Mouse (Mus musculus) left cerebral cortex, postnatal 10 days (tissue): ENCODE measurements around the gene Tnks2. TPM values are rescaled to one million over a fixed set of nuclear protein-coding genes. Genes with fewer than 3 reads are reported as not detected.
"Not testable (repeated sequence)": the region's sequence is repeated elsewhere in the genome, so short reads cannot be mapped to it uniquely, and the experiment has no call there.

Source experiments
- DNase-seq, 2 experiments: peaks; one replicate each; pipeline ENCODE4 v3.0.0; 2021 to 2022; ENCODE audit warnings: low spot score in 2 of 2, mixed read lengths in 1 of 2; ENCODE audit errors: extremely low spot score in 1 of 2
- intact Hi-C: fragments of 180-260 bp; cut with DNase I; formaldehyde crosslinking; loops from one replicate; pipeline ENCODE4 v1.15.1; 2025
- total RNA-seq, 2 experiments: library from RNA; stranded (reverse); gene quantifications; 2 replicates each; pipeline ENCODE4 v1.2.3; 2021

Tnks2 gene
- total RNA-seq, 2 experiments from 2014 or later, result 152 to 157 TPM

DNA sequence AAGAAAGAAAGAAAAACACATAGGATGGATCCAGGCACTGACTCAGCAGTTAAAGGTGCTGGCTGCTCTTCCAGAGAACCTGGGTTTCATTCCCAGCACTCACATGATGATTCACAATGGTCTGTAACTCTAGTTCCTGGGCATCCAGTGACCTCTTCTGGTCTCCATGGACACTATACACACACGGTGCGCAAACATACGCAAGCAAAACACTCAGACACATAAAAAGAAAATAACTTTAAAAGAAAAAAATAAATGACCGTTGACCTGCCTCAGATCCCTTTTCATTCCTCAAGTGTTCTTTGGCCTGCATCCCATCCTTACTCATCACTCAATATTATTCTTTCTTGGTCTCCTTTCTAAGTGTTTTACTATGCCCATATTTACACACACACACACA is 13.6 kb upstream of the Tnks2 start:
- DNase-seq, result no peak
- intact Hi-C loops, result no loop called here

DNA sequence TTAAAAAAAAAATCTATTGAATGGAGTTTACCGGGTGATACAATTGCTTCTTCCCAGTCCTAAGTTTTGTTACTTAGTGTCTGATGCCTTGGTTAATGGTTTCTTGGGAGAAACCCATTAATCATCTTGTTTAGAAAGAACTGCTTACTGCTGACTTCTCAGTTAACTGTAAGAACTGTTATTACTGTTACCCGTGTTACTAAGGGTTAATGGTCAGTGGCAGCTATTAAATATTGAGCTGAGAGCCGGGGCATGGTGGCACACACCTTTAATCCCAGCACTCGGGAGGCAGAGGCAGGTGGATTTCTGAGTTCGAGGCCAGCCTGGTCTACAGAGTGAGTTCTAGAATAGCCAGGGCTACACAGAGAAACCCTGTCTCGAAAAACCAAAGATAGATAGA is 12.7 kb upstream of the Tnks2 start:
- DNase-seq, intact Hi-C loops: not testable (repeated sequence)

DNA sequence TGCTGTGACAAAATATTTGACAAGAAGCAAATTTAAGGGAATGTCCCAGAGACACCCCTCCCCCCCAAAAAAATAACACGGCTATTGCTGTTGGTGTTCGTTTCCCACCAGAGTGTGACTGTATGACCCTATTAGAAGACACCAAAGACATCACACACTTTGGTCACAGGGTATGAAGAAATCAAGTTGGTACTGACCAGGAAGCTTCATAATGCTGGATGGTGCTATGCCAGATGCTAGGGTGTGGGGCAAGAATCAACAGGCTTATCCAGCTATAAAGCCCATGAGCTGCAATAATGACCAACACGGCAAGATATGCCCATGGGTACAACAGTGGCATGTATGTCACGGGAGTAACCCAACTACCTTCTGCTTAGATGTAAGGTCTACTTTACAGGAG is 11.3 kb upstream of the Tnks2 start:
- DNase-seq, result no peak
- intact Hi-C loops, result no loop called here

DNA sequence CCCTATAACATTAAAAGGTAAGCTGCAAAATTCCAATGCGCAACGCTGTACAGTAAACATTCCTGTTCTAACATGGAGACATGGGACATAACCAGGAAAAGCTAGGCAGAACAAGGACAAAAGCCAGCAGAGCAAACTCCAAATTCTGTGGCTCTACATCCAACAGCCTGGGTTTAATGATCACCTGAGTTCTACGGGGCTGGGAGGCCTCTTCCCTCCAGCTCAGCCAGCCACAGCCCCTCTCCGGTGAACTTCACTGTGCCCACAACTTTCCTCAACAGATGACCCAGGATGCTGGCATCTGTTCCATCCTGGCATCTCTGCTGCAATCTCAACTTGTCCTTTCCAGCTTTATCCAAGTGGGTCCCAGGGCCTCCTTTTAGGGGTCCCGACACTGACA is 6.4 kb upstream of the Tnks2 start:
- no peak for DNase-seq
- intact Hi-C loops, result no loop called here

DNA sequence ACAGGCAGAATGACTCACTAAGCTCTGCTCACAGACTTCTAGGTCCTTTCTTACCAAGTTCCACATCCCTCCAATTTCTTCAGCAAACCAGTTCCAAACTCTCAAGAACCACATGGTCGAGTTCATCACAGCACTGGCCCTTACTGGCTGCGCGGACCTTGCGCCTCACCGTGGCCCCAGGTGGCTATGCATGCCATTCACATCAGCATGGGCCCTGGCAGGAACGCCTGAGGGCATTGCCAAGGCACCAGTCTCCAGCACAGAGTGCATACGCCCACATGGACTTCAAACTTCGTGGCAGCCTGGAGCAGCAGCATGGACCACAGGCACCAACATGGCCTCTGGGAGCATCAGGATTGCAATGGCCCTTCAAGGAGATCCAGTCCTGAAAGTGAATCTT is 5.7 kb upstream of the Tnks2 start:
- intact Hi-C loops, result no loop called here
- DNase-seq, result no peak

DNA sequence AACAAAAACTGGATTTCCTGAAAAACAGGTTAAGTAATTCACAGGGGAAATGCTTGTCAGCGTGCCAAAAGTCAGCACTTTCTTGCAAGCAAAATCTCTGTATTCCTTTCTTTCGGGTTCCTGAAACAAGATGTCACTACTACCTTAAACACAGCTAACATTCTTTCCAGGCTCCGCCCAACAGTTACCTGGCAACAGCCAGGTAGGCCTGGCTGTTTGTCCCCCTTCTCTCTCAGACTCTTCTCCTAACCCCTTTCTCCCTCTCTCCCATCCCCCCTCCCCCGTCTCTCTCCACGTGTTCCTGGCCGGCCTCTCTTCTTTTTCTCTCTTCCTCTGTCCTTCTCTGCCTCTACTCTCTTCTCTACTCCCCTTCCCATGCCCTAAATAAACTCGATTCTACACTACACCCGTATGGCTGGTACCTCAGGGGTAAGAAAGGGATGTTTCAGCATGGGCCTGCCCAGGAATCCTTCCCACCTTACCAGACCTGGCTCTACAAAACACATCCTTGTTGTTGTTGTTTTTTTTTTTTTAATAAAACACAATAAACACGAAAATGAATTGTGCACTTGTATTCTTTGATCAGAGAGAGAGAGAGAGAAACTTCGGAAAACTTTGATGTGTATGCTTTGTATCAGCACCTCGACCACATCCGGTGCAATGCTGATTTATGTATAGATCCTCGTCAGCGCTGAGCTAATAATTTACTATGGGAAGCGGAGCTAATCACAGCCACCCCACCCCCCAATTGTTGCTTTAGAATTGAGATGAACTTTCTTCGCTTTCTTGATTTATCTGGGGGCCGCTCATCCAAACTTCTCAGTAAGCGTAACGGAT is 863 bp upstream of the Tnks2 start:
- intact Hi-C loops, result no loop called here
- peak in 1 of 2 experiments; percentile 64 for DNase-seq

DNA sequence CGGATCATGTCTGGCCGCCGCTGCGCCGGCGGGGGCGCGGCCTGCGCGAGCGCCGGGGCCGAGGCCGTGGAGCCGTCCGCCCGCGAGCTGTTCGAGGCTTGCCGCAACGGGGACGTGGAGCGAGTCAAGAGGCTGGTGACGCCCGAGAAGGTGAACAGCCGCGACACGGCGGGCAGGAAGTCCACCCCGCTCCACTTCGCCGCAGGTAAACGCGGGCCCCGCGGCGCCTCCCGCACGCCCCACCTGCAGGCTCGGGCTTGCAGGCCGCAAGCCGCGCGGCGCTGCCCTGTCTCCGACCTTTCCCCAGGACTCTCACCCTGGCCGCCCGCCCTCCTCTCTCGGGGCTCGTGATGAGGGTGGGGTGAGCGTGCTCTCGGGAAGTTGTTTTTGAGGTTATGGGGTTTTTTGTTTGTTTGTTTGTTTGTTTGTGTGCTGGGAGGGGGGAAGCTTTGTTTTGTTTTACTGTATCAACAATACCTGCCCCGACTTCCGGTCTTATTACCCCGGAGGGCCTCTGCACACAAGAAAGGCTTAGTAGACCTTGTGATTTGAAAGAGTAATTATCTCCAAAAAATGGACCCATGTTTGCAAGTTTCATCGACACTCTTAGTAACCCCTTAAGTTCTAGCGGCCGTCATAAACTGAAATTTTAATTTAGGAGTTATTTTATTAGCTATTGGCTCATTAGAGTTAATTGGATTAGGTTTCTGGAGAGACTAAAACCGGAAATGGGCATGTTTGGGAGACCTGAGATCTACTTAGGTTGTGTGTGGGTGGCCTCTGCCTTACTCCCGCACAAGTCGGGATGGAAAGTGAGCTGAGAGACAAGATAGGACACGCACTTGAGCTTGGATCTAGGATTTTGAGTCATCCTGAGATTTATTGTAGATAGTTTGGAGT is 750 bp downstream of the Tnks2 start:
- peak; percentile 13 to 57 for DNase-seq

DNA sequence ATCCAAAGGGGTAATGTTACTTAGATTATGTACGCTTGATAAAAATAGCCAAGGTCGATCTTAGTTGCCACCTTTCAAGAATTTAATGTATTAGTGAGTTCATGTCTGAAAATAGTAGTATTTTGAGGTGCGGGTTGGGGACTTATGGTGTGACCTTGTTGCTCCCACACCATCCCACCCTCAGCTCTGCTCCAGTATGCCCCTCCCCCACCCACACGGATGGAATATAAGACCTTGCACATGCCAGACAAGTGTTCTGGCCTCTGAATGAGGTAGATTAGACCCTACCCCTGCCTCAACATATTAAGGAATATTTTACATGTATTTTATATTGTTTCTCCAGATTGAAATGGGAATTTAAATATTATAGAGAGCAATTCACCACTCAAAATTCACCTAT is 2.0 kb downstream of the Tnks2 start:
- intact Hi-C loops, result no loop called here

More for the DNA sequence above, 750 bp downstream of the Tnks2 start:
- intact Hi-C loops, result no loop called here

DNA sequence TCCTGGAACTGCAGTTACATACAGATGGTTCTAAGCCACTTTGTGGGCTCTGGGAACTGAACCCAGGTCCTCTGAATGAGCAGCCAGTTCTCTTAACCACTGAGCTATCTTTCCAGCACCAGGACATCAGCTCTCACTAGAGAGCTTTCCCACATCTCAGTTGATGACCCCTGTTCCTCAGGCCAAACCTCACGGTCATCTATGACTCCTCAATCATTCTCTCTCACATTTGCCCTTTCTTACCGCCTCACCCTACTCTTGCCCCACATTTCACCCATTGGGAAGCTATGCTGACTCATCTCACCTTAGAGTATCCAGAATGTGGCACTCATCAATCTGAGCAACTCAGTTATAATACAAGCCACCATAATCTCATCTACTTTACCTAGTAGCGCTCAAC is 6.3 kb downstream of the Tnks2 start:
- intact Hi-C loops, result no loop called here
- DNase-seq, result no peak

More for the DNA sequence above, 2.0 kb downstream of the Tnks2 start:
- no peak for DNase-seq

DNA sequence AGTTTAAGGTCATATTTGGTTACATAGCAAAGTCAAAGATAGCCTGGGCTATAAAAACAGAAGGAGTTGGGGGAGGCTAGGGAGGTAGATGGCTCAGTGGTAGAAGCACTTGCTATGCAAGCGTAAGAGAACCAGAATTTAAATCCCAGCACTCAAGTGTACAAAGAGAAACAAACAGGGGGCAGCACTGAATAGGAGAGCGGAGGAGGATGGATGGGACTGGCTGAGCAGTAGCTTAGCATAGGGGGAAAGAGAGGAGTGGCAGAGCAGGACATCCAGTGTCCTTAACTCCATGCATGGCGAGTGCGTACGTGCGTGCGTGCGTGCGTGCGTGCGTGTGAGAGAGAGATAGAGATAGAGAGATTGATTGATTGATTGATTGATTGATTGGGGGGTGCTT is 9.8 kb downstream of the Tnks2 start:
- no peak for DNase-seq
- intact Hi-C loops, result no loop called here

DNA sequence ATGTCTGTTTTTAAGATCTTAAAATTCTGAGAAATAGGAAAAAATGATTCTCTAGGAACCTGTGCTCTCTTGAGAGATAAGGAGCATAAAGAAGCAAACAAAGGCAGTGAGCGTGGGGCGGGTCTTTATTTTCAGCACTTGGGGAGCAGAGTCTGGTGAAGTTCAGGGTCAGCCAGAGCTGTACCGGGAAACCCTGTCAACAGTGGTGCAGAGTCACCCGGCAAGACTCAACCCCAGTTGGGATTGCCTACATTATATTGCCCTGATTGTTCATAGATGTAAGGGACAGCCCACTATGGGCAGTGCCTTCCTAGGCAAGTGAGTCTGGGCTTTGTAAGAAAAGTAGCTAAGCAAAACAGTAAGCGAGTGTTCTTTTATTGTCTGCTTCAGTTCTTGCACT is 11.9 kb downstream of the Tnks2 start:
- intact Hi-C loops, result no loop called here

DNA sequence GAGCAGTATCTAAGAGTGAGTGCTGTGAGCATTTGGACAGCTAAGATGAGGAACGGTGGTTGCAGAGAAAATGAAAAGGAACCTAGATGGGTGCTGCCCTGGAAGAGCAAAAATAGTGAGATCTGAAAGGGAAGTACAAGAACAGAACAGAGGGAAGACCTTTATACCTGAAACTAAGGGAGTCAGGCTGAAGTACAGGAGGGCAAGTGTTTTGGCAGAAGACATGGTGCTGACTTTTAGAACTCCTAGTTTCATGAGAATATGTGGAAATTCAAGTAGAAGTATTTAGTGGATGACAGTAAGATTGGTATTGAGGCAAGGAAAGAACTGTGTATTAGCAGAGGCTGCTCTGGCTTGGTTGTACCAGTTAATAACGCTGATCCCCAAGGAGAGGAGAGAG is 19.8 kb downstream of the Tnks2 start:
- intact Hi-C loops, result loop anchor here (5.0 kb wide), 1 partner anchor 38 kb away; no protein-coding TSS in a partner anchor
- no peak for DNase-seq

More for the DNA sequence above, 11.9 kb downstream of the Tnks2 start:
- DNase-seq, result no peak

DNA sequence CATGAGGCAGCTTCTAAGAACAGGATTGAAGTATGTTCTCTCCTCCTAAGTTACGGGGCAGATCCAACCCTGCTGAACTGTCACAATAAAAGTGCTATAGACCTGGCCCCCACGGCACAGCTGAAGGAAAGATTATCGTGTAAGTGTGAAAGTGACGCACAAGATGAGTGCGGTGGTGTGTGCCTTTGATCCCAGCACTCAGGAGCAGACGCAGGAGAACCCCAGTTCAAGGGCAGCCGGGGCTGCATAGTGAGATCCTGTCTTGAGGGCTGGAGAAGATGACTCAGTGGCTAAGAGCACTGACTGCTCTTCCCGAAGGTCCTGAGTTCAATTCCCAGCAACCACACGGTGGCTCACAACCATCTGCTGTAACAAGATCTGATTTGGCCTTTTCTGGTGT is 23.8 kb downstream of the Tnks2 start:
- no peak for DNase-seq
- intact Hi-C loops, result no loop called here

DNA sequence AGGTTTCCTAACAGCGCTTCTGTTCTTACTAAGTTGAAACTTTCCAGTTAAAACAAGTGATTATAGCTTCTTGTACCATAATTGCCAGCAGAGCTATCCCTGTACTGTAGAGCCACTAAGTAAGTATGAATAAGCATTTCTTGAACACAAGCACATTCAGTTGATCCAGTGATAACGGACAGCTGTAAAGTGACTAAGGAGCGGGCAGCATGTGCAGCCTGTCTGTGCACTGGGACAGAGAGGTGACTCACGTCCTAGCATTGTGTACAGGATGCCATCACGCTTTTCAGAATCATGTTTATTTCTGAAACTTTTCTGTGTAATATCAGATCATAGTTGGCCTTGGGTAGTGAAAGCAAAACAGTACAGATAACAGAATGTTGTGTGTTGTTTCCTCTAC is 26.4 kb downstream of the Tnks2 start:
- DNase-seq, result no peak
- intact Hi-C loops, result no loop called here

DNA sequence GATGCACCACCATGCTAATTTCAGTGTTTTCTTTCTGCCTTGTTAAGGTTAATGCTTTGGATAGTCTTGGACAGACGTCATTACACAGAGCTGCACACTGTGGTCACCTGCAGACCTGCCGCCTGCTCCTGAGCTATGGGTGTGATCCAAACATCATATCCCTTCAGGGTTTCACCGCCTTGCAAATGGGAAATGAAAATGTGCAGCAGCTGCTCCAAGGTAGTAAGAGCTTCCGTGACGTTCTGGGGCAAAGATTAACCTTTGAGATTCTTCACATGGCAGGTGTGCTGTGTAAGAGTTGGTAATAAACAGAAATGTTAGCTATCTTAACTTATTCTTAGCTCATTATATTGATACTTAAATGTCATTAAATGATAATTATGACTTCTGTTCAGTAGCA is 31.9 kb downstream of the Tnks2 start:
- intact Hi-C loops, result no loop called here
- DNase-seq, result no peak

DNA sequence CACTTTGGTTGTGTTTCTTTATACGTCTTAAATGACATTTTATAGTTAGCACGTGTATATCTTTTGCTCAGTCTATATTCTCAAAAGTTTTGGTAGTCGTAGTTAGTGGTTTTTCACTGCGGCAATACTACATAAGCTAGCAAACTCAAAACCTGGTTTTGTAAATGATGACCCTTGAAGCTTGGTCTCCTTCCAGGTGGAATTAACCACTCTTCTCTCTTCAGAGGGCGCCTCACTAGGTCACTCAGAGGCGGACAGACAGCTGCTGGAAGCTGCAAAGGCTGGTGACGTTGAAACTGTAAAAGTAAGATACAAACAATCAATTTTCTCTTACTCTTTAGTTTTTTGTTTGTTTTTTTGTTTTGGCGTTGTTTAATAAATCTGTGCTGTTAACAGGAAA is 33.4 kb downstream of the Tnks2 start:
- intact Hi-C loops, result no loop called here
- DNase-seq, result no peak

DNA sequence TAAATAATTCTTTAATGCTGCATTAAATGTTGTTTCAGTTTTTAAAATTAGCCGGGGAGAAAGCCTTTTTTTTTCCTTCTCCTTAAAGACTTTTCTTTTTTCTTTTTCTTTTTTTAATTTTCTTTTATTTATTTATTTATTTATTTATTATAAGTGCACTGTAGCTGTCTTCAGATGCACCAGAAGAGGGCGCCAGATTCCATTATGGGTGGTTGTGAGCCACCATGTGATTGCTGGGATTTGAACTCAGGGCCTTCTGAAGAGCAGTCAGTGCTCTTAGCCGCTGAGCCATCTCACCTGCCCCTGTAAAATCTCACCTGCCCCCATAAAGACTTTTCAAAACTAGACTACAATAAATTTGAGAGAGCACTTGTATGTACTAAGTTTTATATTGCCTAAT is 34.6 kb downstream of the Tnks2 start:
- intact Hi-C loops, DNase-seq: not testable (repeated sequence)

DNA sequence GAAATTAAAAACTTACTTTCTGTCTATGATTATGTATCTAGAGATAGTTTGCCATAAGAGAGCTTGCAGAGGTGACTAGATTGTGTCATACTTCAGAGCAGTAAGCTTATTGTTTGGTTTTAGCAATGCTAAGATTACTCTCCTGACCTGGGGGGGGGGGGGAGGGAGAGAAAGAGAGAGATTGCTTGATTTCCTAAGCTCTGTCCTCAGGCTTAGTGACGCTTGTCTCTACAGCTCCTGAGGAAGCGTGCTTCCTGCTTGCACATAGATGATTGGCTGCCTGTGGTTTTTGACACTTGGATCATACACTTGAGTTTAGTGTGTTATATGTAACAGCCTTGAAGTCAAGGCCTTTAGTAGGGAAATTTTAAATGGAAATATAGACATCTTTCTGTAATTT is 40.6 kb downstream of the Tnks2 start:
- intact Hi-C loops, result no loop called here
- DNase-seq, result no peak

DNA sequence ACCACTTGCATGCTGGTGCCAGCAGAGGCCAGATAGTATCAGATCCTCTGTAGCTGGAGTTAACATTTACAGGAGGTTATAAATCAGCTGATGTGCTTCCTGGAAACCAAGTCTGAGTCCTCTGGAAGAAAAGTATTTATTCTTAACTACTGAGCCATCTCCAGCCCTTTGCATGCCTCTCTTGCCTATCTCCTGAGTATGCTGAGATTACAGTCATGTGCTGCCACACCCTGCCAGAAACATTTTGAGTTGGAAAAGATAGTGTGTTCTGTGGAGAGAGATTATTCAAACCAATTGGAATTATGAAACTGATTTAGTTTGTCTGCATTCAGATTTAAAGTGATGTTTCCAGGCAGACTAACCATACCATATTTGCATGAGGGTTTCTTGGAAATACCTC is 43.3 kb downstream of the Tnks2 start:
- intact Hi-C loops, result no loop called here
- no peak for DNase-seq
